28 mouse cellular contexts compared by ENCODE assay signal in the genomic region with DNA sequence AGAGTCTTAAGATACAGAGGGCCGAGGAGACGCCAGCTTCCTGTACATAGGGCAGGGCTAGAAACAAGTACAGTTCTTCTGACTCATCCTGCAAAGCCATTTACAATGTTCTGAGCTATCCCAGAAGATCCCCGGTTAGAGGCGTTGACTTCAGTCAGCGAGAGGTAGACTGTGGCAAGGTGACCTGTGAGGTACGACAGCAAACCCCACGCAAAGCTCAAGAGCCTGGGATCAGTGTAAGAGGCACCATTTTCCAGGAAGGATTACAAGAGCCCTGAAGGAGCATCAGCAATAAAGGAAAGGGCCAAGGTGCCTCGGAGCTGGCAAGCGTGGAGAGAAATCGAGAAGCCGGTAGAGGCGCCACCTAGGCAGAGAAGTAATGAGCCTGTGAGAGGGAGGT.
"Had no signal": no experiment of that assay in that cellular context is flagged by ENCODE, and none has a peak within 500 bp of the region (broad histone marks: within the 10 kb centered on the region; RNA-seq: fewer than 3 reads in every experiment).

No protein-coding gene starts in this region.

- H3K9ac ChIP-seq: embryonic facial prominence, embryonic 12.5 days; embryonic facial prominence, embryonic 13.5 days; embryonic facial prominence, embryonic 15.5 days; forebrain, embryonic 12.5 days; forebrain, embryonic 13.5 days; forebrain, embryonic 15.5 days; forebrain, postnatal 0 days had no signal

- H3K4me3 ChIP-seq: embryonic facial prominence, embryonic 10.5 days; embryonic facial prominence, embryonic 12.5 days; embryonic facial prominence, embryonic 13.5 days; embryonic facial prominence, embryonic 15.5 days; erythroblast, embryonic 14.5 days; forebrain, embryonic 10.5 days; forebrain, embryonic 12.5 days; forebrain, embryonic 13.5 days; forebrain, embryonic 15.5 days; gastrocnemius, adult 2 months; heart, adult 2 months had no signal

- H3K27me3 ChIP-seq: embryonic facial prominence, embryonic 12.5 days; embryonic facial prominence, embryonic 13.5 days; embryonic facial prominence, embryonic 15.5 days; forebrain, embryonic 12.5 days; forebrain, embryonic 13.5 days; forebrain, embryonic 15.5 days had no signal

- DNase-seq: cerebellum, adult 18-20 months; cerebellum, adult 2 months; cerebellum, adult 8-10 months; cerebellum, adult 9-10 months; cerebellum, adult 9-11 months; cerebellum, postnatal 10 days; cerebellum, postnatal 14 days; cerebellum, postnatal 36 days; embryo, embryonic 11 days; forebrain, postnatal 0 days; gastrocnemius, adult 2 months; gastrocnemius, postnatal 10 days; gastrocnemius, postnatal 14 days; gastrocnemius, postnatal 25 days; gastrocnemius, postnatal 36 days; heart, adult 18-20 months; heart, adult 2 months had no signal

- H3K36me3 ChIP-seq: embryonic facial prominence, embryonic 10.5 days; embryonic facial prominence, embryonic 12.5 days; embryonic facial prominence, embryonic 13.5 days; embryonic facial prominence, embryonic 15.5 days; forebrain, embryonic 10.5 days; forebrain, embryonic 12.5 days; forebrain, embryonic 15.5 days had no signal

- H3K27ac ChIP-seq: embryonic facial prominence, embryonic 10.5 days; embryonic facial prominence, embryonic 12.5 days; embryonic facial prominence, embryonic 13.5 days; embryonic facial prominence, embryonic 15.5 days; forebrain, embryonic 10.5 days; forebrain, embryonic 12.5 days; forebrain, embryonic 13.5 days; forebrain, embryonic 15.5 days; gastrocnemius, adult 2 months; heart, adult 2 months had no signal

- H3K4me2 ChIP-seq: embryonic facial prominence, embryonic 12.5 days; embryonic facial prominence, embryonic 13.5 days; embryonic facial prominence, embryonic 15.5 days; forebrain, embryonic 12.5 days; forebrain, embryonic 13.5 days; forebrain, embryonic 15.5 days had no signal

- ATAC-seq: forebrain, embryonic 13.5 days; forebrain, embryonic 14.5 days; forebrain, embryonic 15.5 days; forebrain, embryonic 16.5 days; forebrain, postnatal 0 days had no signal

- H3K9me3 ChIP-seq: embryonic facial prominence, embryonic 10.5 days; embryonic facial prominence, embryonic 12.5 days; embryonic facial prominence, embryonic 13.5 days; embryonic facial prominence, embryonic 15.5 days; forebrain, embryonic 10.5 days; forebrain, embryonic 12.5 days; forebrain, embryonic 13.5 days; forebrain, embryonic 15.5 days had no signal

- H3K4me1 ChIP-seq: embryonic facial prominence, embryonic 10.5 days; embryonic facial prominence, embryonic 12.5 days; embryonic facial prominence, embryonic 13.5 days; embryonic facial prominence, embryonic 15.5 days; forebrain, embryonic 10.5 days; forebrain, embryonic 12.5 days; forebrain, embryonic 13.5 days; forebrain, embryonic 15.5 days had no signal
